Mouse (Mus musculus): Measurements from ENCODE around the gene Csn2. TPM values are rescaled to one million over a fixed set of nuclear protein-coding genes. Genes with fewer than 3 reads are reported as not detected.

The Csn2 gene
- polyA plus RNA-seq (2012; rRNA removed): not detected in 2 replicates

DNA sequence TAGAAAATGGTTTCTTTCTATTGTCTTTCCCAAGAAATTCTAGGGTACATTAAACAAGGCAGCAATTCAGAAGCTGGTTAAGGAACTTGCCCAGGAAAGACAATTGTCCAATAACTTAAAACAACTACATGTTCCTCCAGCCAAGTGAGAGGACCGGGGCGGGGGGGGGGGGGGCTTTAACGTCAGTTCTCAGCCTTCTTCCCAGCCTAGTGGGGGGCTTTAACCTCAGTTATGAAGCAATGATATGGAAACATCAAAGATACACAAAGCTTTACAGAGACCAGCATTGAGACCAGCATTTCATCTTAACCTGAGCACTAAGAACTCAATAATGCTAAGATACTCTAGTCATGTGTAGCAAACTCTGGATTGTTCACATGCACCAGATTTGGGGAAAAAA lies at the start of gene Csn2:
Csn2 (minus strand) TSS at position 101 of the 400 bp plus-strand sequence.
- 71% methylated on average over 3 of the region's 3 CpGs for WGBS
- no peaks in the 10 kb centered on the region for H3K4me1 ChIP-seq (ENCODE audit: control insufficient read depth, insufficient read depth, low read length)
- H3K4me3 ChIP-seq (replicated peaks; ENCODE audit: extremely low read depth, low read depth, low read length): no peak within 1 kb of the TSS
- TF ChIP-seq POLR2A (IDR thresholded peaks at IDR 0.05; ENCODE audit: borderline replicate concordance, extremely low read depth, low read depth, low read length) (no peak), CTCF (IDR thresholded peaks at IDR 0.05; ENCODE audit: insufficient read depth, low read length) (no peak)
- no peak for DNase-seq

DNA sequence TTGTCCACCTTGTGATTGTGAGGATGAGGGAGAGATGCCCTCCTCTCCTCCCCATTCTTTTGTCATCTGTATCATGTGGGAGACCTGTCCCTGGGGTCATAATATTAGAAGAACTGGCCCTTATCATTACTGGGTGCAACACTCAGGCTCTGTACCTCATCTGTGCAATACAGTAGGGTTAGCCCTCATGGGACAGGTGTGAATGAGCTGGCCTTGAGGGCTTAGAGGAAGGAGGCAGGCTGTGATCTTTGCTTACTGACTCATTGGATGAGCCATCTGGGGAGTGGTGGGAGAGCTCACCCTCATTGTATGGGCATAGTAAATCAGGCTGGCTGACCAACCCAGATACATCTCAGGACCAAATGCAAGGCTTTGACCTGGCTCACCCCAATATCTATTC lies 35.4 kb upstream of the Csn2 start:
- TF ChIP-seq POLR2A (IDR thresholded peaks at IDR 0.05; ENCODE audit: borderline replicate concordance, extremely low read depth, low read depth, low read length) (no peak), CTCF (IDR thresholded peaks at IDR 0.05; ENCODE audit: insufficient read depth, low read length) (no peak)
- Histone ChIP-seq H3K4me3 (replicated peaks; ENCODE audit: extremely low read depth, low read depth, low read length) (no peak overlapping the region), H3K4me1 (ENCODE audit: control insufficient read depth, insufficient read depth, low read length) (no peaks in the 10 kb centered on the region)
- no peak for DNase-seq

DNA sequence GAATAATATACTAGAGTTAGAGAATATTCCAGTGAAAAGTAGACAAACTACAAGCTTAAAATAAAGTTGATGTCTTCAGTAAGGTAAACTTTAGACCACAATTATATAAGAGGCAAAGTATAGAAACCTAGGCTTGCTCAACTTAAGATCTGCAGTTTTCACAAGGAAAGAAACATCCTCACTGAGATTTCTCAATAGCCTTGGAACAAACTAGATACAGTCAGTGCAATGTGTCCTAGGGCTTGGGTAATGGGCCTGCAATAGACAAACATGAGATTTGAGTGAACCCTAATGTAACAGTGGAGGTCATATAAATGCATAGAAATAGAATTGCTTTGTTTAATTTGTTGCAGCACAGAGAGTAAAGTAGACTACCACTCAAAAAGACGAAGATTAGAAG lies 6.5 kb upstream of the Csn2 start:
- 51% methylated on average over 1 of the region's 1 CpGs for WGBS
- DNase-seq: no peak
- TF ChIP-seq POLR2A (IDR thresholded peaks at IDR 0.05; ENCODE audit: borderline replicate concordance, extremely low read depth, low read depth, low read length) (no peak), CTCF (IDR thresholded peaks at IDR 0.05; ENCODE audit: insufficient read depth, low read length) (no peak)
- no peak overlapping the region for H3K4me3 ChIP-seq (replicated peaks; ENCODE audit: extremely low read depth, low read depth, low read length)
- no peaks in the 10 kb centered on the region for H3K4me1 ChIP-seq (ENCODE audit: control insufficient read depth, insufficient read depth, low read length)

DNA sequence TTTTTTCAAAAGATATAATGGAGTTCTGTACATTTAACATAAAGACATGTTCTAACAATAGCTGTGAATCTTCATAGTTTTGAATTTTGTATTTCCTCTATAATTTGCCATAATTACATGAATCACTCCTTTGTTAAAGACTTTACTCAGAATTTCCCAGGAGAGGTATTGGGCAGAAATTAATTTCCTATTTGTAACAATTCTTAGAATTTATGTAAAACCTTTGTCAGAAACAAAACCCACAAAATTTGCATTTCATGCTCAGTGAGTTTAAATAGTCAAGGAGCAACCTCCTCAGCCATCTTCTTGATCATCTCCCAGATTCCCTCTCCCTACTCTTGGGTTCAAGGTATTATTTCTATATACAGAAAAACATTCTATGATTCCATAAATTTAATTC lies 33.5 kb downstream of the Csn2 start, which contains the start of gene Csn1s1:
Csn1s1 (plus strand) TSS at position 301 of the 400 bp plus-strand sequence.
- H3K4me1 ChIP-seq (ENCODE audit: control insufficient read depth, insufficient read depth, low read length): no peaks in the 10 kb centered on the region
- no peak for DNase-seq
- H3K4me3 ChIP-seq (replicated peaks; ENCODE audit: extremely low read depth, low read depth, low read length): no peak within 1 kb of the TSS
- TF ChIP-seq CTCF (IDR thresholded peaks at IDR 0.05; ENCODE audit: insufficient read depth, low read length) (no peak), POLR2A (IDR thresholded peaks at IDR 0.05; ENCODE audit: borderline replicate concordance, extremely low read depth, low read depth, low read length) (no peak)

DNA sequence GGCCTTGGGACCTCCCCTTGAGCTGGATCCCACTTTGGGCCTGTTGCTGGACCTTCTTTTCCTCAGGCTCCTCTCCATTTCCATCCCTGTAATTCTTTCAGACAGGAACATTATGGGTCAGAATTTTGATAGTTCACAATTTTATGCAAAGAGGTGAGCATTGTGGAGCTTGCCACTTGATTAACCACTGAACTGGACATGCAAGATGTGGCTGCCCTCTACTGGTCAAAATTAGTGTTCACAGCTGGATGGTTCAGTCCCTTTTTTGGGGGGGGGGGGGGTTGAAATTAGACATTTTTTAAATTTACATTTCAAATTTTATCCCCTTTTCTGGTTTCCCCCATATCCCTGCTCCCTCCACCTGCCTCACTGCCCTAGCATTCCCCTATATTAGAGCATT lies 56.6 kb downstream of the Csn2 start:
- TF ChIP-seq CTCF (IDR thresholded peaks at IDR 0.05; ENCODE audit: insufficient read depth, low read length) (no peak), POLR2A (IDR thresholded peaks at IDR 0.05; ENCODE audit: borderline replicate concordance, extremely low read depth, low read depth, low read length) (no peak)
- DNase-seq: no peak
- Histone ChIP-seq H3K4me1 (ENCODE audit: control insufficient read depth, insufficient read depth, low read length) (no peaks in the 10 kb centered on the region), H3K4me3 (replicated peaks; ENCODE audit: extremely low read depth, low read depth, low read length) (no peak overlapping the region)

Other genes starting within 250 kb of the Csn2 start
- gene Ugt2a2, start 217.4 kb downstream of the Csn2 start, polyA plus RNA-seq (2012; rRNA removed): not detected in 2 replicates
- gene Gm43638, start 212.8 kb downstream of the Csn2 start, polyA plus RNA-seq (2012; rRNA removed): not detected in 2 replicates
- gene Ugt2a1, start 208.8 kb downstream of the Csn2 start, polyA plus RNA-seq (2012; rRNA removed): not detected in 2 replicates
- not detected in 2 replicates for gene Sult1b1, start 161.4 kb downstream of the Csn2 start, polyA plus RNA-seq (2012; rRNA removed)
- 0.74 and 1.3 TPM in 2 replicates for gene Sult1d1, start 130.6 kb downstream of the Csn2 start, polyA plus RNA-seq (2012; rRNA removed)
- not detected in 2 replicates for gene Sult1e1, start 108.0 kb downstream of the Csn2 start, polyA plus RNA-seq (2012; rRNA removed)
- gene Csn1s1, start 33.4 kb downstream of the Csn2 start, polyA plus RNA-seq (2012; rRNA removed): not detected in 2 replicates
- not detected in 2 replicates for gene Csn1s2a, start 74.9 kb upstream of the Csn2 start, polyA plus RNA-seq (2012; rRNA removed)
- gene Csn1s2b, start 108.5 kb upstream of the Csn2 start, polyA plus RNA-seq (2012; rRNA removed): not detected in 2 replicates
- gene Prr27, start 126.1 kb upstream of the Csn2 start, polyA plus RNA-seq (2012; rRNA removed): not detected in 2 replicates
- not detected in 2 replicates for gene Odam, start 185.4 kb upstream of the Csn2 start, polyA plus RNA-seq (2012; rRNA removed)
- gene Csn3, start 225.9 kb upstream of the Csn2 start, polyA plus RNA-seq (2012; rRNA removed): not detected in 2 replicates